Mouse (Mus musculus) lung, embryonic 14.5 days (tissue): ENCODE measurements at regions not wholly inside any gene's neighbourhood (a gene's known extent, or its start where the extent isn't known, plus 50 kb on each side); places are given as distances from the start of the nearest gene placed in this dataset.

Experiments used
- ATAC-seq: fragments of 200-750 bp; cut with Nextera tagmentation; 2 replicates; pipeline ENCODE4 v1.8.0; 2017; ENCODE audit warnings: mild to moderate bottlenecking, moderate TSS enrichment, moderate library complexity; ENCODE audit not compliant: insufficient read depth
- DNase-seq: peaks from one replicate; pipeline ENCODE4 v3.0.0-alpha.2; 2015
- H3K27ac ChIP-seq: fragments of 300-500 bp; sonication (generic); 2 replicates; pipeline ENCODE4 v1.5.1; 2014; ENCODE audit warnings: low read depth, mild to moderate bottlenecking, moderate library complexity
- H3K27me3 ChIP-seq: fragments of 300-500 bp; sonication (generic); 2 replicates; pipeline ENCODE4 v1.6.1; 2014; ENCODE audit warnings: low read length, control low read depth; ENCODE audit not compliant: insufficient read depth
- H3K36me3 ChIP-seq: fragments of 300-500 bp; sonication (generic); 2 replicates; pipeline ENCODE4 v1.6.1; 2014; ENCODE audit warnings: control low read depth; ENCODE audit not compliant: insufficient read depth
- H3K4me1 ChIP-seq: fragments of 300-500 bp; sonication (generic); 2 replicates; pipeline ENCODE4 v1.6.1; 2014; ENCODE audit warnings: antibody characterized with exemption, control low read depth; ENCODE audit not compliant: insufficient read depth
- H3K4me2 ChIP-seq: fragments of 300-500 bp; sonication (generic); 2 replicates; pipeline ENCODE4 v1.6.1; 2014; ENCODE audit warnings: mild to moderate bottlenecking
- H3K4me3 ChIP-seq: fragments of 300-500 bp; sonication (generic); 2 replicates; pipeline ENCODE4 v1.5.1; 2014; ENCODE audit warnings: low read depth, low read length
- H3K9ac ChIP-seq: fragments of 300-500 bp; sonication (generic); 2 replicates; pipeline ENCODE4 v1.6.1; 2014
- H3K9me3 ChIP-seq: fragments of 300-500 bp; sonication (generic); 2 replicates; pipeline ENCODE4 v1.6.1; 2016; ENCODE audit warnings: low read depth, low read length, control low read depth
- CTCF ChIP-seq: IDR thresholded peaks from 2 replicates; pipeline ENCODE4 v1.5.1; 2016; ENCODE audit warnings: antibody characterized with exemption, low read depth
- WGBS: fragments of 180-500 bp; shearing (Covaris S2); extraction: QIAGEN DNeasy Blood & Tissue Kit; methylation state at CpG from one replicate; pipeline ENCODE4 v1.1.7; 2014; 5-methylcytosine and 5-hydroxymethylcytosine counted together

DNA sequence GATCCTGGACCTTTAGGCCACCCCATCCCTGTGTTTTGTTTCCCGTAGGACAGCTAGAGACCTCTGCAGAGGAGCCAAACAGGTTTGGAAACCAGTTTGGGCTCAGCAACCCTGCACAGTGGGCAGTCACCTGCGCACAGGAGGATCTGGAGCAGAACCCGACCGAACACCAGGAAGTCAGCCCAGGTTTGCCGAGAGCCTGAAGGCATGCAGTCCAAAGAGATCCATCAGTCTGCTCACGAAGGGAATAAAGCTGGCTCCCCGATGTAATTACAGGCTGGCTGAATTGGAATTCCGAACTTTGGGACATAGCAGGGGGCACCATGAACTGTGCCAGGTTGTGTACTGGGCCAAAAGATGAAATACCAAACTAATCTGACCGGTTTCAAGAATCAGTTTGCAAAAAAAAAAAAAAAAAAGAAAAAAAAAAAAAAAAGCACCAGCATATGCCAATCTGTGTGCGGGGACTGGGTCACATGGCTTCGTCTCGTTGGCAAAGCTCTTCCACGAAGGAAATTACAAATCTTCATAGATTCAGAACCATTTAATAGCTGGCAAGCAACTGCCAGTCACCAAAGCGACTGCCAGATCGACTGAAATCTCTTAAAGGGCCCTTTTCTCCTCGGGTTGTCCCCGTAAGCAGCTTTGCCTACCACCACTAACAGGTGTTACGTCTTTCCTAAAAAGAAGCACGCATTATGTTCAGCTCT is 137.0 kb upstream of the Dyrk2 start:
- H3K4me1 ChIP-seq: no peaks in the 10 kb centered on the region
- TF ChIP-seq CTCF: no peak
- H3K9ac ChIP-seq: no peak overlapping the region
- no peaks in the 10 kb centered on the region for H3K9me3 ChIP-seq
- ATAC-seq (no peak), DNase-seq (no peak)
- no peaks in the 10 kb centered on the region for H3K27me3 ChIP-seq
- no peak overlapping the region for H3K4me2 ChIP-seq
- no peaks in the 10 kb centered on the region for H3K36me3 ChIP-seq
- no peak overlapping the region for H3K4me3 ChIP-seq
- H3K27ac ChIP-seq: no peak overlapping the region
- 81% methylated on average over 19 of the region's 19 CpGs for WGBS

GRCm38 (mm10) chr10:119005491-119005890 is 135.5 kb upstream of the Dyrk2 start:
- TF ChIP-seq CTCF: no peak
- DNase-seq: no peak
- Histone ChIP-seq H3K4me3 (no peak overlapping the region), H3K4me1 (no peaks in the 10 kb centered on the region), H3K36me3 (no peaks in the 10 kb centered on the region), H3K27ac (no peak overlapping the region), H3K4me2 (no peak overlapping the region), H3K9ac (no peak overlapping the region), H3K27me3 (no peaks in the 10 kb centered on the region), H3K9me3 (no peaks in the 10 kb centered on the region)
- no peak for ATAC-seq
- WGBS: 76% methylated on average over 8 of the region's 8 CpGs

- 77% methylated on average over 11 of the region's 11 CpGs for WGBS
- Histone ChIP-seq H3K4me1 (no peaks in the 10 kb centered on the region), H3K4me2 (no peak overlapping the region), H3K4me3 (no peak overlapping the region), H3K36me3 (no peaks in the 10 kb centered on the region), H3K9me3 (no peaks in the 10 kb centered on the region), H3K27ac (no peak overlapping the region), H3K27me3 (no peaks in the 10 kb centered on the region), H3K9ac (no peak overlapping the region)
- TF ChIP-seq CTCF: no peak
- DNase-seq: no peak
- ATAC-seq: no peak
These were observed 134.4 kb upstream of the Dyrk2 start for GRCm38 (mm10) chr10:119004426-119004825.

- Histone ChIP-seq H3K4me1 (no peaks in the 10 kb centered on the region), H3K36me3 (no peaks in the 10 kb centered on the region), H3K27me3 (no peaks in the 10 kb centered on the region), H3K4me3 (no peak overlapping the region), H3K27ac (no peak overlapping the region), H3K9me3 (no peaks in the 10 kb centered on the region), H3K9ac (no peak overlapping the region), H3K4me2 (no peak overlapping the region)
- no peak for ATAC-seq
- no peak for DNase-seq
- 60% methylated on average over 5 of the region's 5 CpGs for WGBS
- TF ChIP-seq CTCF: no peak
These were observed 133.8 kb upstream of the Dyrk2 start for GRCm38 (mm10) chr10:119003839-119004238.

DNA sequence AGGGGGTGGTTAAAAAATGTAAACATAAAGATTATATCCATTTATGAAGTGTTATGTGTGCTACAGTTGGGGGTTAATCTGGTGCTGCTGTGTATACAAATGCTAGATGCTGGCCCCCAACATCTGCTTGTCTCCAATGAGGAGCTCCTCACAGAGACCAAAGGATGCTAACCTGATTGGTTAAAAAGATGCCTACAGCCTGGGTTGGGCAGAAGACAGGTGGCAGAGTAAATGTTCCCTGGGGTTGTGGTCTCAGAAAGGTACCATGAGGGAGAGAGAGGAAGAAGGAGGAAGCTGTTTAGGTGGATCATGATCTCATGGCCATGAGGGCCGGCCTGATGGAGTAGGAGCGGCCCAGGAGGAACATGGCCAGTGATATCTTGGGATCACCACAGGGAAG is 133.0 kb upstream of the Dyrk2 start:
- no peak for TF ChIP-seq CTCF

DNA sequence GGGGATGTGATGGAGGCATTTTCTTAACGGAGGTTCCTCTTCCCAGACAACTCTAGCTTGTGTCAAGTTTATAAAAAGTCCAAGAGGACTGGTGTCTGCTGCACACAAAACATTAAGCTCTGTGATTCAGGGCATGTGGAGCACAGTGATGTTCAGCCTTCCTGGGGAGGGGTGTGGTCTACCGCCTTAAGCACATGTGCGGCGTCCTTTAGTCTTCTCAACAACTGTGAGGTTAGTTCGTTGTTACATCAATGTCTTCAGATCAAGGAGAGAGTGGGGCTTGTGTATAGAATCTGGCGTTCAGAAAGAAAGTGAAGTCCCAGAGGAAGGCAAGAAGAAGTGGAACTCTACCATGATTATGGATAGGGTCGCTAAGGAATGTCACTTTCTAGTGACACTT is 131.9 kb upstream of the Dyrk2 start:
- WGBS: 87% methylated on average over 7 of the region's 7 CpGs
- DNase-seq (no peak), ATAC-seq (no peak)
- TF ChIP-seq CTCF: no peak
- H3K4me3 ChIP-seq: no peak overlapping the region
- no peaks in the 10 kb centered on the region for H3K9me3 ChIP-seq
- H3K4me2 ChIP-seq: no peak overlapping the region
- no peaks in the 10 kb centered on the region for H3K4me1 ChIP-seq
- H3K36me3 ChIP-seq: no peaks in the 10 kb centered on the region
- no peak overlapping the region for H3K9ac ChIP-seq
- no peak overlapping the region for H3K27ac ChIP-seq
- H3K27me3 ChIP-seq: no peaks in the 10 kb centered on the region

More for the DNA sequence above, 133.0 kb upstream of the Dyrk2 start:
- no peak for DNase-seq
- 87% methylated on average over 2 of the region's 2 CpGs for WGBS
- Histone ChIP-seq H3K27ac (no peak overlapping the region), H3K4me2 (no peak overlapping the region), H3K9me3 (no peaks in the 10 kb centered on the region), H3K9ac (no peak overlapping the region), H3K4me1 (no peaks in the 10 kb centered on the region), H3K36me3 (no peaks in the 10 kb centered on the region), H3K27me3 (no peaks in the 10 kb centered on the region), H3K4me3 (no peak overlapping the region)
- ATAC-seq: no peak

DNA sequence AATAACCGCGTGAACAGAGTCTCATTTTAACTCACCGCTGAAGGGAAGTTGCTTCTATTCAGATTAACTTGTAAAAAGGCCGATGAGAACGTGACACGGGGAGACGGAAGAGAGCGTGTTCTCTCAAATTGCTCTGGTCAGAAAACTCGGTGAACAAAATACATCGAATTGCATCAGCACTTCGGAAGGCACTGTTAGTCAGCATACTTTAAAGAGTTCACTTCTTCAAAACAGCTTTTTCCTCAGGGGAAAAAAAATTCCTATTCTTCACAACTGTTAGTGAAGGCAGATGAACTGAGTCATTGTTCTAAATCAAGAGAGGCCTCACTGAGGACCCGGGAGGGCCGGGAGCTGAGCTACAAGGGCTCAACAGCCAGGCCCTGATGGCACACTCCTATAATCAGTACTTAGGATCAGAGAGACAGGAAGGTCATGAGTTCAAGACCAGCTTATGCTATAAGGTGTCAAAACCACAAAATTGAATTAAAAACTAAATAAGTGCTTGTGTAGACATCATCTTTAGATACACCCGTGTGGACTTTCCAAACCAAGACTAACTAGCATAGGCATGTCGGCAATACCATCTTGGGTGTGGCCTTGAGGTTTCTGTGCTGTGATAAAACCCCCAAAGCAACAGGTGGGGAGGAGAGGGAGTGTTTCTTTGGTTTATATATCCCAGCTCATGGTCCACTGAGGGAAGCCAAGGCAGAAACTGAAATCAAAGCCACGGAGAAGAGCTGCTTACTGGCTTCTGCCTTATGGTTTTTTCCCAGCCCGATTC is 131.2 kb upstream of the Dyrk2 start:
- WGBS: 83% methylated on average over 17 of the region's 17 CpGs
- Histone ChIP-seq H3K36me3 (no peaks in the 10 kb centered on the region), H3K9ac (no peak overlapping the region), H3K4me1 (no peaks in the 10 kb centered on the region), H3K27ac (no peak overlapping the region), H3K9me3 (no peaks in the 10 kb centered on the region), H3K27me3 (no peaks in the 10 kb centered on the region), H3K4me2 (no peak overlapping the region), H3K4me3 (no peak overlapping the region)
- TF ChIP-seq CTCF: no peak
- no peak for DNase-seq
- ATAC-seq: no peak
